Comparison of ENCODE assay signal across 9 mouse cellular contexts in genomic region chr9:22098993-22099696, GRCm38 (mm10). TPM values are rescaled to one million over a fixed set of nuclear protein-coding genes. Genes with fewer than 3 reads are reported as not detected.
DNase-seq lines count a peak whose midpoint lies in the region; ATAC-seq lines count a peak whose summit lies in the region.
"Had no signal": no experiment of that assay in that cellular context is flagged by ENCODE, and none has a peak within 500 bp of the region (broad histone marks: within the 10 kb centered on the region; RNA-seq: fewer than 3 reads in every experiment).

TSS of gene Cnn1 (plus strand) at chr9:22099216.

- no peak for DNase-seq in kidney, adult 18-20 months
- peak; percentile 40 for DNase-seq in ZHBTc4 (ENCODE audit: low read depth, low spot score)
- DNase-seq in natural killer cell, adult 2 months (ENCODE audit: low spot score in 2 of 2): no peak
- DNase-seq in layer of hippocampus, postnatal 14 days (ENCODE audit: low spot score in 2 of 2): no peak
- no peak for DNase-seq in c-Kit-positive CD71-positive TER-119-positive erythroid progenitor cells, embryonic 14.5 days (ENCODE audit: low spot score)

- H3K27me3 ChIP-seq in kidney, embryonic 15.5 days: peaks cover 45% of the 10 kb centered on the region
- no peaks in the 10 kb centered on the region for H3K27me3 ChIP-seq in heart, embryonic 14.5 days (ENCODE audit: control insufficient read depth, insufficient read depth, low read length)
- peaks cover 33% of the 10 kb centered on the region for H3K27me3 ChIP-seq in lung, embryonic 15.5 days

- H3K9ac ChIP-seq in kidney, embryonic 15.5 days: no peak within 1 kb of the TSS
- H3K9ac ChIP-seq in heart, embryonic 14.5 days (ENCODE audit: low read length): peak within 1 kb of the TSS; percentile 69
- H3K9ac ChIP-seq in lung, embryonic 15.5 days: 0 out of 2 replicates have a peak within 1 kb of the TSS, but pooled peaks have one; percentile 2
- H3K9ac ChIP-seq: midbrain, embryonic 13.5 days had no signal

- H3K9me3 ChIP-seq in kidney, embryonic 15.5 days (replicated peaks): no peaks in the 10 kb centered on the region
- H3K9me3 ChIP-seq in heart, embryonic 14.5 days (ENCODE audit: control insufficient read depth, low read length): no peaks in the 10 kb centered on the region
- no peaks in the 10 kb centered on the region for H3K9me3 ChIP-seq in lung, embryonic 15.5 days
- H3K9me3 ChIP-seq: midbrain, embryonic 13.5 days had no signal

- H3K36me3 ChIP-seq in kidney, embryonic 15.5 days: no peaks in the 10 kb centered on the region
- peaks cover 31% of the 10 kb centered on the region for H3K36me3 ChIP-seq in heart, embryonic 14.5 days (ENCODE audit: control insufficient read depth, insufficient read depth, low read length)
- H3K36me3 ChIP-seq in lung, embryonic 15.5 days: no peaks in the 10 kb centered on the region
- H3K36me3 ChIP-seq: midbrain, embryonic 13.5 days had no signal

- H3K4me3 ChIP-seq in kidney, embryonic 15.5 days (replicated peaks): peak within 1 kb of the TSS; percentile 13
- peak within 1 kb of the TSS; percentile 38 to 48 for H3K4me3 ChIP-seq in heart, embryonic 14.5 days (ENCODE audit: control insufficient read depth in 1 of 2, insufficient read depth in 1 of 2, low read depth in 1 of 2, low read length in 2 of 2)
- peak within 1 kb of the TSS; percentile 18 for H3K4me3 ChIP-seq in lung, embryonic 15.5 days
- H3K4me3 ChIP-seq: midbrain, embryonic 13.5 days had no signal

- no peak within 1 kb of the TSS for H3K27ac ChIP-seq in kidney, embryonic 15.5 days
- H3K27ac ChIP-seq in heart, embryonic 14.5 days (replicated peaks in 1 of 2; ENCODE audit: control insufficient read depth in 1 of 2, insufficient read depth in 1 of 2, low read depth in 2 of 2, low read length in 2 of 2): peak within 1 kb of the TSS; percentile 68 to 86
- H3K27ac ChIP-seq in lung, embryonic 15.5 days: no peak within 1 kb of the TSS; the same call in 1 of the 2 replicates
- H3K27ac ChIP-seq: midbrain, embryonic 13.5 days had no signal

- H3K4me2 ChIP-seq in kidney, embryonic 15.5 days: peak within 1 kb of the TSS; percentile 42
- H3K4me2 ChIP-seq in heart, embryonic 14.5 days (ENCODE audit: low read length): peak within 1 kb of the TSS; percentile 62
- peak within 1 kb of the TSS; percentile 40 for H3K4me2 ChIP-seq in lung, embryonic 15.5 days
- H3K4me2 ChIP-seq: midbrain, embryonic 13.5 days had no signal

- H3K4me1 ChIP-seq in kidney, embryonic 15.5 days: peaks cover 19% of the 10 kb centered on the region
- H3K4me1 ChIP-seq in heart, embryonic 14.5 days (ENCODE audit: control insufficient read depth in 2 of 2, insufficient read depth in 2 of 2, low read length in 2 of 2): peaks cover 13 to 15% of the 10 kb centered on the region in 2 experiments; a peak in 2 of 4 replicates
- peaks cover 17% of the 10 kb centered on the region for H3K4me1 ChIP-seq in lung, embryonic 15.5 days

- 7% methylated on average over 14 of the region's 14 CpGs for WGBS in kidney, embryonic 15.5 days
- WGBS in heart, embryonic 14.5 days: 3% methylated on average over 14 of the region's 14 CpGs
- WGBS in lung, embryonic 15.5 days: 8% methylated on average over 14 of the region's 14 CpGs

- no peak for ATAC-seq in kidney, embryonic 15.5 days (replicated peaks; ENCODE audit: low FRiP score)
- ATAC-seq in heart, embryonic 14.5 days (ENCODE audit: insufficient number of reproducible peaks, insufficient read depth, low FRiP score, low read depth): peak; percentile 60
- peak; percentile 16; the same call in 1 of the 2 replicates for ATAC-seq in lung, embryonic 15.5 days (ENCODE audit: borderline replicate concordance, extremely low read depth, low FRiP score, low TSS enrichment)
- ATAC-seq: midbrain, embryonic 13.5 days had no signal

RNA-seq across cellular contexts. Expression of gene Cnn1, which starts in this region (rescaled TPM):
- polyA plus RNA-seq in kidney, embryonic 15.5 days (2015; fragmentation: Nextera tagmentation; extraction: Ambion mirVana): 11.1 and 40.8 TPM in 2 replicates
- polyA plus RNA-seq in heart, embryonic 14.5 days (2014; fragmentation: Nextera tagmentation; extraction: Ambion mirVana): 227 and 239 TPM in 2 replicates
- 60.9 and 71.5 TPM in 2 replicates for polyA plus RNA-seq in lung, embryonic 15.5 days (2015; fragmentation: Nextera tagmentation; extraction: Ambion mirVana)
- total RNA-seq in layer of hippocampus, postnatal 14 days (2021): 1 to 10 TPM in 1 of 2 experiments, under 1 TPM in 1; 0.45 to 1.4 TPM

Comparison
In these comparisons a context has a peak if more than half of its experiments do, and no peak if none do; other contexts are left out.
1. H3K27ac ChIP-seq: peak in heart, embryonic 14.5 days (2 of 2); none in kidney, embryonic 15.5 days (single experiment) and lung, embryonic 15.5 days (single experiment).
2. Peak in every context shown above with its lines, with median percentiles within 50 percentile points of each other: H3K4me2 ChIP-seq and H3K4me3 ChIP-seq.